Mouse (Mus musculus) heart, postnatal 36 days (tissue): Measurements from ENCODE around the gene Kctd14. TPM values are rescaled to one million over a fixed set of nuclear protein-coding genes. Genes with fewer than 3 reads are reported as not detected.
"Not testable (repeated sequence)": the region's sequence is repeated elsewhere in the genome, so short reads cannot be mapped to it uniquely, and the experiment has no call there.

Source experiments
- DNase-seq, 2 experiments: peaks; one replicate each; pipeline ENCODE4 v3.0.0; 2021 to 2022
- intact Hi-C: fragments of 180-260 bp; cut with DNase I; formaldehyde crosslinking; loops from one replicate; pipeline ENCODE4 v1.15.1; 2025
- total RNA-seq, 2 experiments: library from RNA; stranded (reverse); gene quantifications; 2 replicates each; pipeline ENCODE4 v1.2.3; 2021

The Kctd14 gene
- not detected for total RNA-seq

DNA sequence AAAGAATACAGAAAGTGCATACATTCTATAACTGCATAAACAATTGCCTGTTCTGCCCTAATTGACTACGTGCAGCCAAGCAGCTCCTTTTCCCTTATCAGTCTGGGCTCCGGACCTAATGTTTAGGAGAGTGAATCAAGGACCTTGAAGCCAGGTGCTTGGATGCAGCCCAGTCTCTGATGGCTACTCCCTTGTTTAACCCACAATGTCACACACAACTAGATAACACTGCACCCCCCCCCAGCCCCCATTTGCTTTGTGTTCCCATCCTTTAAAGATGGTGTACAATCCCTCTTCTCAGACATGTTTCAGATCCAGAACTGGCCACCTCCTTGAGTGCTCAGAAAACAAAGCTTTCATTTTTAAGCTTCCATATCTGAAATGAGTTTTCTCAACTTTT is at the start of gene Kctd14:
Gene Kctd14, plus strand, starts transcription at position 301 of the 400 bp plus-strand sequence.
- intact Hi-C loops: not testable (repeated sequence)

DNA sequence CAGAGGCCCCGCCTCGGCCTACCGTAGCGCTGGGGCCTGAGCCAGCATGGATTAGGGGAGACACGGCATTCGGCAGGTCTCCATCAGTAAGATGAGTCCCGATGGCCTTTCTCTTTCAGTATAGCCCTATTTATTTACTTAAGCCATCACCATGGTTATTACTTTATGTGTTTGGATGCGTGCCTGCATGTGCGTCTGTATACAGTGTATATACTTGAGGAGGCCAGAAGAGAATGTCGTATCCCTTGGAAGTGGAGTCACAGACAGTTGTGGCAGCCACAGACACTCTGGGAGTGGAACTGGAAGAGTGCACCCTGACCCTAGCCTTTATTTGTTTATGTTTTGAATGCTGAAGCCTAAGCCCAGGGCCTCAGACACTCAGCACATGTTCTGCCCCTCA is 44.0 kb upstream of the Kctd14 start:
- no peak for DNase-seq
- intact Hi-C loops: no loop called here

More for the DNA sequence above, at the start of gene Kctd14:
- DNase-seq: not testable (repeated sequence)

DNA sequence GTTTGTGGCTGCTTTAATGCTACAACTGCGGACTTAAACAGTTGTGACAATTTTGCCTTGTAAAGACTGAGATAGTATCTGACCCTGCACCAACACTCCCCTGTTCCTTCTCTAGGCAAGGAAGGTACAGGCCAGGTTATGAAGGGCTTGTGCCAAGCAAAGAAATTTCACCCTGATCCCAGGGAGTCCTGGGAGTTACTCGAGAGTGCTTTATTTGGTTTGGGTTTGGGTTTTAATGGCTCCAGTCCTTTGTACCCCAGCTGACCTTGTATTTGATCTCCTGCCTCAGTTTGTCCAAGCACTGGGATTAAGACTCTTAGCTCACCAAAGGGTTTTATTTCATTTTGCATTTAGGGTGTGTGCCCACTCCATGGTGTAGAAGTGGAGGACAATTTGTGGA is 40.0 kb upstream of the Kctd14 start:
- no peak for DNase-seq
- intact Hi-C loops: no loop called here

DNA sequence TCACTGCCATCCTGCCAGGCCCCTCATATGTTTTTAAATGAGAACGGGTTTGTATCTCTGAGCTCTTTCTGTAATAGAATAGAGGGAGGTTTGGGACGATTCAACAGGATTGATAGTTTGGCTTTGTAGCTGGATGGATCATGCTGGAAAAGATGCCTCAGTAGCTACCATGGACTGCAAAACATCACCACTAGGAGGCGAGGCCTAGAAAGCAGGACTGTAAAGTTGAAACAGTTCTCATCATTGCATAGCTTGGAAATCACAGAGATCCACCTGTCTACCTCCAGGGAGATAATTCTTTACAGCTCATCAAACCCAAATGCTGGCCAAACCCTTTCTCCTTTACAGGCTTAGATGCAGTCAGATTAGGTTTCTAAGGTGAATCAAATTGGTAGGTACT is 39.5 kb upstream of the Kctd14 start:
- no peak for DNase-seq
- intact Hi-C loops: no loop called here

DNA sequence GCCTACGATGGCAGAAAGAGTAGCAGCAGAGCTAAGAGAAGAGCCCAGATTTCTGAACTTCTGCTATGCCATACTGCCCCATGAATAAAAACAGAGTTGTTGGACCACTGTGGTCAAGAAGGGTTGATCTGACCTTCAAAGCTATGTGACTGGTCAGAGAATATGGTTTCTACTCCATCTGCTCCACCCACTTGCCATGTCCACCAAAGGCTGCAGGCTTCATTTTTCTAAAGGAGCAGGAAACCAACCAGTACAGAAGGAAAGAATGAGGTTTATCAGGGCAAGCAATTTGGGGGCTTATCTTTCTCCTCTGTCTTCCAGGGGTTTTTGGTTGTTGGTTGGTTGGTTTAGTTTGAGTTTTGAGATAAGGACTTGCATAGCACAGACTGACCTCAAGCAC is 37.1 kb upstream of the Kctd14 start:
- intact Hi-C loops: no loop called here
- DNase-seq: no peak

DNA sequence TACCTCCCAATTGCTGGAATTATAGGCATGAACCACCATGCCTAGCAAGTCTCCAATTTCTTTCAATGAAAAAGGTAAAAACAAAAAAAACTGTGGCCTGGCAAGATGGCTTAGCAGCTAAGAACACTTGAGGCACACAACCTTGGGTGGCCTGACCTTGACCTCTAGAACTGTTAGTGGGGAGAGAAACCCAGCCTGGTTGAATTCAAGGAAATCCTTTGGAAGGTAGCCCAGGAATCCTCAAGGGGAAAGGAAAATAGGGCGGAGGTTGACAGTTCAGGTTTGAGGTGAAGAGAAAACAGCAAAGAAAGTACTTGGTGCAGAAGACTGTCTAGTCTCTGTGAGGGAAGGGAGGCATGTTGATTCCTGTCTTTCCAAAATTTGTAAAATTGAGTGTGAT is 36.7 kb upstream of the Kctd14 start:
- intact Hi-C loops: no loop called here
- DNase-seq: peak; percentile 49 to 51

DNA sequence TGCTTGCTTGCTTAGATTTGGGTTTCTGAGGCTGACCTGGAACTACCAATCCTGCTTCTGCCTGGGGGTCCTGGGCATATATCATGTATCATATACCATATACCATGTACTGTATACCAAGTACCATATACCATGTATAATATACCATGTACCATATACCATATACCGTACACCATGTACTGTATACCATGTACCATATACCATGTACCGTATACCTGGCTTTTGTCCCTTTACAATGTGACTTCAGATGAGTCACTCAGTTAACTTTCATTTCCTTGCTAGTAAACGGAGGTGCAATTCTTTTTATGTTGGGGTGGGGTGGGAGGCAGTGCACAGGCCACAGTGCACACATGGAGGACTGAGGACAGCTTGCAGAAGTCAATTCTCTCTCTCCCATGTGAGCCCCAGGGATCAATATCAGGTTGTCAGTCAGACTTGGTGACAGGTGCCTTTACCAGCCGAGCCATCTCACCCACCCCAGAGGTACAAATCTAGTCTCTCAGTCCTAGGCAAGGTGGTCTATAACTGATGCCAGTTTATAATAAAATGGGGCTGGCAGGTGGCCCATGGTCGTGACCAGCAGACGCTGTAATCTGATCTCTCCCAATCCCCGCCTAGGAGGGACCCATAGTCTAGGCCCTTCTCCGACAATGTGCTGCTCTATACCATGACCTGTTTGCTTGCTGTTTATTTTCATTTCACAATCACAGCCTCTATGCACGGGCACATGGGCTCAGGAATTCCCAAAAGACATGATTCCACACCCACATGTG is 36.0 kb upstream of the Kctd14 start:
- intact Hi-C loops: no loop called here
- no peak for DNase-seq

DNA sequence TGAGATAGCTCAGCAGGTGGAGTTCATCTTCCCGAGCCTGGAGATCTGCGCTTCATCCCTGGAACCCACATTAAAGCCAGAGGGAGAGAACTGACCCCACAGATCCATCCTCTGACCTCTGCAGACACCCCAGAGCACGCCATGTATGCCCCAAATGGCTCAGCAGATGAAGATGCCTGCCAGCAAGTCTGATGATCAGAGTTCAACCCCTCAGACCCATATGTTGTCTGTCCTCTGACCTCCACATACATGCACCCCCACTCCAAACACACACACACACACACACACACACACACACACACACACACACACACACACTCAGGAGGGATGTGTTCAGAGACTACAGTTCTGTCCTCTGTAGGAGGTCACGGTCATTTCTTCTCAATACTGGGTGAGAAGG is 34.6 kb upstream of the Kctd14 start:
- intact Hi-C loops: no loop called here
- DNase-seq: no peak

DNA sequence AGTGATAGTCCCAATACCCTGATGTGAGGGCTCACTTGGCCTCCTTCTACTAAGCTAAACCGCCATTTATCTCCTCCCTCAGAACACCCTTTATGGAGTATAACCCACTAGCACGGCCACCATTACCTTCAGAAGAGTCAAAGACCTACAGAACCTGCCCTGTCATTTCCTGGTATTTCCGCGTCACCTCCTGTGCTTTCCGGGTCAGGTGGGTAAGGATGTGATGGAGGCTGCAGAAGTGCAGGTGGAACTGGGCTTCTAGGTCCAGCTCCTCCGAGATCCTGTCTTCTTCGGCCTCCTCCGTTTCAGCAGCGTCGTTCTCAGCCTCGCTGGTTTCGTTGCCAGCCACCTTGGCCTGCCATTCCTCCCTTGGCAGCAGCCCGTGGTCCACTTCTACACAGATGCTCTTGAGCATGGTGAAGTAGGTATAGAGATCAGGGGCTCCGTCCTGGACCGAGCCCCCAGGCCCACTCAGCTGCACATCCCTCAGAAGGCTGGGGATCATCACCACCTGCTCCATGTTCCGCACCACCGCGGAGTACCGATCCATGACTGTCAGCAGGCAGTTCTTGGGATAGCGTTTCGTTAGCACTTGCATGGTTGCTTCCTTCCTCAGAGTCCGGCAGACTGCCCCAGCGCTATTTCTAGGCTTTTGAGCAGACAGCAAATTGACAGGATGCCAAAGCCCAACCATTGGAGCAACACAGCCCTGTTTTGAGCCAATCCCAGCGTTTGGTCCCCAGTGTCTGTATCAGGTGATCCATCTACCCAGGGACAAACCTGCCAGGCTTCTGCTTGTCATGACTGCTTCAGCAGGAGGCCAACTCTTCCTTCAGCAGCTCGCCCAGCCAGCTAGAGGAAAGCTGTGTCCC is 34.0 kb upstream of the Kctd14 start, which contains the start of gene Thrsp:
Gene Thrsp, minus strand, starts transcription at position 825 of the 872 bp plus-strand sequence.
- intact Hi-C loops: no loop called here
- peak; percentile 72 to 76 for DNase-seq

DNA sequence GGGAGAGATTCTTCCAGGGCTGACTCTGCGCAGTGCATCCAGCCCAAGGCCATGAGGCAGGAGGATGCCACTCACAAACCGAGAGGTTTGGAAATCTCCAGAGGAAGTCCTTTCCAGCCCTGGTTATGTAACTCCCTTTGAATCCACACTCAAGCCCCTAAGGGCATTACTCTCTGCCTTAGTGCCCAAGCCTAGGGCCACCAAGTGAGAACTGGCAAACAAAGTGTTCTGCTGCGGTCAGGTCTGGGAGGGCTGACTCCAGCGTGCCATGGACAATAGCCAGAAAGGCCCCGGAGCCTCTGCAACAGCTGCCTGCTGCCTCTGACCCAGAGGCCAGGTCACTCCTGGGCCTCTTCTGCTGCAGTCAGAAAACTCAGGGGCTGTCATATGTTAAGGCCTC is 32.4 kb upstream of the Kctd14 start:
- intact Hi-C loops: no loop called here
- no peak for DNase-seq

DNA sequence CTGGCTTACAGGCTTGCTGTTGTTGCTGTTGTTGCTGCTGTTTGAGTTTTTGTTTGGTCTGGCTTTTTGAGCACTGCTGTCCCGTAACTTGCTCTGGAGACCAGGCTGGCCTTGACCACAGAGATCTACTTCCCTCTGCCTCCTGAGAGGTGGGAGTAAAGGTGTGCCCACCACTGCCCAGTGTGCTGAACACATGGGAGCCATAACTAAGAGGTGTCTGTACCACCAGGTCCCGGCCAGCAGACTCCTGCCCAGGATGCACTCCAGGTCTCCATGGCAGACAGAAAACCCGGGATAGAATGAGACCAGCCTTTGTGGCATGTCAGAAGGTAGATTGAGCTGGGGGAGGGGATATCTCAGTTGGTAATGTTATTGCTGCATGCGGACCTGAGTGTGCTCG is 32.0 kb upstream of the Kctd14 start:
- no peak for DNase-seq
- intact Hi-C loops: no loop called here

DNA sequence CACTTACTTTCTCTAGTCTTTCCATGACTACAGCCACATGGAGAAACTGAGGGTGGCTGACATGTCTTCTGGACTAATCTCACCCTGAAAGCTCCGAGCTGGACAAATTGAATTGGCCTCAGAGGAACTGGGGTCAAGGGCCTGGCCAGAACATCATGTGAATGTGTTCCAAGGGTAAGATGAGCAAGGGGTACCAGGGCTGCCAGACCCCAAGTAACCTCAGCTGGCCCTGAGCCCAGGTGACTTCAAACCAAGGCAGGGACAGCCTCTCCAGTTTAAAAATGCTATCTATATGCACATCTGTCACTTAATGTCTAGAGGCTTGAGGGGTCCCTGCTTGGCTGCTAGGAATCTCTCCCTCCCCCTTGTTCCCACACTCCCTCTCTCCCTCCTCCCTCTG is 30.7 kb upstream of the Kctd14 start:
- intact Hi-C loops: loop anchor here (5.0 kb wide), 1 partner anchor 157 kb away; the partner anchor contains the start of genes Aamdc and Rsf1
- no peak for DNase-seq

DNA sequence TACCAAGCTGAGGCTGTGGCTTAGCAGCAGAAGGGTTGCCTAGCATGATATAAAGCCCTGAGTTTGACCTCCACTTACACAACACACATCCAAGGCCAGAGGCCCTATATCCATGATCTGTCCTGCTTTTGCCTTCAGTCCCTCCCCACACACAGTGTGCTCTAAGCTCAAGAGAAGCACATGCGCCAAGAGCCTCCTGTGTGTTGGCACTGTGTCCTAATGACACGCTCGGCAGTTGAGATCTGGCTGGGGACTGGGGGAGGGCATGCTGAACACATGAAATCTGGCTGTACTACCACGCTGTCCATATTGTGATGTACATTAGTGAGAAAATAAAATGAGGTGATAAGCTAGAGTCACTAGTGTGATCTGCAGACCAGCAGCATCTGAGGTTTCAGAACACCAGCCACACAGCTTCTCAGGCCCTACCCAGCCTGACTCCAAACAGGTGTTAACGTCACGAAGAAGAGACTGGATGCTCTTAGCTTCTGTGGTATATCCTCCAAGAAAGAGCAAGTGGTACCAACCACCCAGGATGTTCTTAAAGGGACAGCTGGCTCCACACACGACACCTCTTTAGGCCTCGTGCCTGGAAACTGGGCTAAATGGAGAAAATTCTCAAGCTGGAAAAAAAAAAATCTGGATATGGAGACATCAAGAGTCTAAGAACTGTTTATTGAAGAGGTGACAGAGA is 30.0 kb upstream of the Kctd14 start:
- intact Hi-C loops: loop anchor here (5.0 kb wide), 1 partner anchor 156 kb away; the partner anchor contains the start of genes Aamdc and Rsf1
- DNase-seq: peak in 1 of 2 experiments; percentile 26

DNA sequence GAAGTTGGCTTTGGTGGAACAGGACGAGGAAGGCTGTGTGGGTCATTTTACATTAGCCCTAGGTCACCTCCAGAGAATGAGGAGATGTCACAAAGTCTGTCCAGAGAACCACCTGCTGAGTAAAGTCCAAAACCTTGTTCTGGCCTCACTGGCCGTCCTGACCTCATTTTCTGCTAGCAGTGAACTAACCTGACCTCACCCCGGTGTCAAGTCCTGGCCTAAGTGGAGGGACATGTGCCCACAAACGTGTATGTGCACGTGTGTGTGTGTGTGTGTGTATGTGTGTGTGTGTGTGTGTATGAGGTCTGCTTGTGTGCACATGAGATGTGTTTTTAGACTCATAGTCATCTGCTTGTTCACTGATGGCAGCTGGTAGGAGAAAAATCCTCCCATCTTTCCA is 27.4 kb upstream of the Kctd14 start:
- intact Hi-C loops: loop anchor here (2.0 to 5.0 kb wide), 3 partner anchors 57 to 255 kb away; partner anchors contain the start of genes Aamdc, Ints4 and Rsf1
- no peak for DNase-seq

DNA sequence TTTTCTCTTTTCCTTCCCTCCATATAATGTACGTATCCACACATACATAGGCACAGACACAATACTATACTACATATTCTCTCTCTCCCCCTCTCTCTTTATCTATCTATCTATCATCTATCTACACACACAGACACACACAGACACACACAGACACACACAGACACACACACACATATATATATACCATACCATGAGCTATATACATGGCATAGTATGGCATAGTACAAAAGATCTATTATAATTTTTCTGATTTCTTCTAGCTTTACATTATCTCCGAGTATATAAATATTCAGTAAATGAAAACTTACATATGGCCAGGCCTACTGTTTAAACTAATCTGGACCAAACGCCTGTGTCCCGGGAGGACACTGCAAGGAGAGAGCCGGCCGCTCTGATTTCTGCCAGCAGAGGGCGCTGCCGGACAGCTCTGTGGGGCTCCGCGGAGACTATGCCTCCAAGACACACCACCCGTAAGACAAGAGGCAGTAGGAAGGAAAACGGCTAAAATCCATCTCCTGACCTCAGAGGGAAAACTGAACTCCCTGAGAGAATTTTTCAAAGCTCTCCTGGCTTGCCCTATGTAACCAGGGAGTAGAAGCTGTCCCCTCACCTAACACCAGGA is 26.4 kb upstream of the Kctd14 start:
- intact Hi-C loops: loop anchor here (2.0 to 5.0 kb wide), 4 partner anchors 56 to 254 kb away; partner anchors contain the start of genes Aamdc, Ints4 and Rsf1
- DNase-seq: peak; percentile 88 to 94

DNA sequence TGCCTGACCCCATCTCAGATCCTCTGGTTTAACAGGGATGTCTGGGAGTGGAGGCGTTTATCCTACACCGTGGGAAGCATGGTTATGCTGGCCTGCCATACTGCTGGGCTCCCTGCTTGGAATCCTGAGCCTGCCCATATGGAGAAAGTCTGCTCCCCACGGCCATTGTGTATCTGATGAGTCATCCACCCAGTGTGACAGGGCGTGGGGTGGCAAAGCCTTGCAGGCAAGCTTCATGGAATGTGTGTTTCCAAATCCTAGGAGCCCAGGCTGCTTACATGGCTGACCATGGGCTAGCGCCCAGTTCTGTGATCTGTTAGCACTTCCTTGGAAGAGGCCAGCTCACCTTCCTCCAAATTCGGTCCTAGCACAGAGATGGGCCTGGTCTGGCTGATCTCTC is 24.6 kb upstream of the Kctd14 start:
- intact Hi-C loops: loop anchor here (5.0 kb wide), 1 partner anchor 86 kb away; no protein-coding TSS in a partner anchor
- DNase-seq: no peak

DNA sequence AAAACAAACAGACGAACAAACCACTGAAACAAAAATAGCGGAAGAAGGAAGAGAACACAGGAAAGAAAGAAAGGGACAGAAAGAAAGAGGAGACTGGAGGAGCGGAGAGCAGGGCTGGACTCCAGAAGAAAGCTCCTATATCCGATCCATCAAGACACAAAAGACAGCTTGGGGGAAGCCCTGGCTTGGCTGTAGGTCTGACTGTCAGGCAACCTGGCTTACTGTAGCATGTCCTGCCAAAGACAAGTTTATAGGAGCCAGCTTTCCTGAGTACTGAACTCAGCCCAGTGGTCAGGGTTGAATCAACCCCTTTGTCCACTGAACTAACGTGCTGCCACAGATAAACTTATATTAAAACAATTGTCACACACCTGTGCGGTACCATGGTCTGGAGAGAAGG is 23.8 kb upstream of the Kctd14 start:
- intact Hi-C loops: loop anchor here (5.0 kb wide), 1 partner anchor 85 kb away; no protein-coding TSS in a partner anchor
- DNase-seq: no peak

DNA sequence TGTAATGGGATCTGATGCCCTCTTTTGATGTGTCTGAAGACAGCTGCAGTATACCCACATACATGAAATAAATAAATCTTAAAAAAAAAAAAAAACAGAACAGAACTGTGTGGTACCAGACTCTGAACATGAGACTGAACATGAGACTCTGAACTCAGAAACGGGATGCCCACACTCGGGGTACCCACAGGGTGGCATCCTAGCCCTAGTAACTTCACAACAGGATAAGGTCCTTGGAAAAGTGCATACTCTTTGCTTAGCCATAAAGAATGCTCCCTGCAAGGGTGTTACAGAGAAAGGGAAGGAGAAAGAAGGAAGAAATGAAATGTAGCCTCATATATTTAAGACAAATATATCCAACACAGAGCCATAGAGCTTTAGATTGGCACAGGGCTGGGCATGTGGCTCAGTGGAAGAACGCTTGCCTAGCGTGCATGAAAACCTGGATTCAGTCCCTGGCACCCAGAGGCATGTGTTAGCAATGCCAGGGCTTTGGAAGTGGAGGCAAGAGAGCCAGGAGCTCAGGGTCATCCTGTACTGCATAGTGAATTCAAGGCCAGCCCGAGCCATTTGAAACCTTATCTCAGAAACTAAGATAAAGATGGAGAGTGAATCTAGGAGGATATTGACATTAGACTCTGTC is 23.2 kb upstream of the Kctd14 start:
- peak in 1 of 2 experiments; percentile 36 for DNase-seq
- intact Hi-C loops: loop anchor here (5.0 kb wide), 1 partner anchor 84 kb away; no protein-coding TSS in a partner anchor

DNA sequence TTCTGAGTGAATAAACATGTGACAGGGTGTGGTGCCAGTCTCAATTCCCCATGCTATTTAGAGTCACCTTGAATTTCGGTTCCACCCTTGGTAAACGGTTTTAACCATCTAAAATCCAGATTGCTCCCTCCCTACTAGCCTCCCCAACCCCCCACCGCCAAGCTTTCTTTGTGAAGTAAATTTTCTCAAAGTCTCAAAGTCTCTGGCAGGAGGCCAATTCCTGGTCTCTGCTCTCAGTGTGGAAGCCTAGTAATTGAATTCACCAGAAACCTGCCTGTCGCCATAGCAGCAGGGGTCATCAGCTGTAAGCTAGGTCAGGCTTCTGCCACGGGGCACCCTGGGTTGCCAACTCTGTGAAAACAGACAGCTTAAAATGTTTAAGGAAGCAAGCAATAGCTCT is 21.4 kb upstream of the Kctd14 start:
- DNase-seq: no peak
- intact Hi-C loops: loop anchor here (5.0 kb wide), 1 partner anchor 83 kb away; no protein-coding TSS in a partner anchor
